In the genomic region with DNA sequence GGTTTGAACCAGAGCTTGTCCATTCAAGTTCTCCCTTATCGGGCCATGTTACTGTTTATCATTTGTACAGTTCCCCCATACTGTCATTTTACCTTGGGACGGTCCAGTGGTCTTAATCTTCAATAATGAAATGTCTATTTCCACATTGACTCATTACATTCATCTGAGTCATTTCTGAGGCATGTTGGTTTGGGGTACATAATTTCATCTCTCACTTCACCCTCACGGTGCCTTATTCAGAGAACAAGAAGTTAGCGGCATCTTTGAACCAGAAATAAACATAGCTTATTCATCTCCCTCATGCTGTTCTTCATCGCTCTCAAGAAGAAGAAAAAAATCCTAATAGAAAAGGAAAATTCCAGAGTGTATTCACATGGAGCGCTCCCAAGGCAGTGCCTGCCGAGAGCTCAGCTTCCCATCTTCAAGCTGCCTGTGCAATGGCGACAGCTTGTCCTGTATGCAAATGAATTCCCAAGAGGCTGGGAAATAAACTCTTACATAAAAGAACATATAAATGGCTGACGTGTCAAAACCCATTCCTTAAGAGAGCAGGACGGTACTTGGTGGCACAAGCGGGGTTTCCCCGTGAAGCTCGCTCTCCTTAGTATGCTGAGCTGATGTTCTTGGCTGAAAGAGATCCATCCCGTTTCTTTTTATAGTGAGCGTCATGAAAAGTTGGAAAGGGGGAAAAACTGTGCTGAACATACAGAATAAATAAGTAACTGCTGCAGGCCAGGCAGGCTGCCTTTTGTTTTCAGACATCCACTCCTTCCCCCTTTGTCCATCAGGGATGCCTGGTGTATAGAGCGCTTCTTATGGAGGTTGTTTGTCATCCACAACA, we compare ENCODE assay signal across 11 mouse cellular contexts.
DNase-seq lines count a peak whose midpoint lies in the region; ATAC-seq and TF ChIP-seq lines count a peak whose summit lies in the region.
"Had no signal": no experiment of that assay in that cellular context is flagged by ENCODE, and none has a peak within 500 bp of the region (broad histone marks: within the 10 kb centered on the region; RNA-seq: fewer than 3 reads in every experiment).

No protein-coding gene starts in this region.

- H3K9me3 ChIP-seq in hindbrain, embryonic 12.5 days (replicated peaks) = no peaks in the 10 kb centered on the region
- H3K9me3 ChIP-seq in midbrain, embryonic 15.5 days = no peaks in the 10 kb centered on the region
- H3K9me3 ChIP-seq in heart, embryonic 12.5 days (replicated peaks) = no peaks in the 10 kb centered on the region
- H3K9me3 ChIP-seq: megakaryocyte, embryonic 14.5 days had no signal

- peak; percentile 53 for ATAC-seq in hindbrain, embryonic 12.5 days (ENCODE audit: low FRiP score)
- no peak for ATAC-seq in midbrain, embryonic 15.5 days (replicated peaks)
- no peak for ATAC-seq in heart, embryonic 12.5 days (ENCODE audit: insufficient number of reproducible peaks, low FRiP score)

- H3K27me3 ChIP-seq in cerebellum, adult 2 months (ENCODE audit: control insufficient read depth, insufficient read depth, low read length) = no peaks in the 10 kb centered on the region
- no peaks in the 10 kb centered on the region for H3K27me3 ChIP-seq in hindbrain, embryonic 12.5 days
- H3K27me3 ChIP-seq in midbrain, embryonic 15.5 days (replicated peaks) = no peaks in the 10 kb centered on the region
- no peaks in the 10 kb centered on the region for H3K27me3 ChIP-seq in heart, embryonic 12.5 days (replicated peaks)
- H3K27me3 ChIP-seq: megakaryocyte, embryonic 14.5 days had no signal

- TF ChIP-seq CTCF in cerebellum, adult 2 months (IDR thresholded peaks at IDR 0.05; ENCODE audit: borderline replicate concordance, insufficient read depth, low read depth, low read length) = no peak
- TF ChIP-seq CTCF in cortical plate, adult 2 months (IDR thresholded peaks at IDR 0.05; ENCODE audit: extremely low read depth, insufficient read depth, low read length) = no peak

- no peak for TF ChIP-seq POLR2A in cerebellum, adult 2 months (IDR thresholded peaks at IDR 0.05; ENCODE audit: borderline replicate concordance, insufficient read depth, low read length)
- TF ChIP-seq POLR2A in cortical plate, adult 2 months (IDR thresholded peaks at IDR 0.05; ENCODE audit: extremely low read depth, insufficient read depth, low read length) = no peak

- no peak overlapping the region for H3K9ac ChIP-seq in hindbrain, embryonic 12.5 days
- H3K9ac ChIP-seq in midbrain, embryonic 15.5 days = no peak overlapping the region
- H3K9ac ChIP-seq in heart, embryonic 12.5 days = no peak overlapping the region

- WGBS in cerebellum, adult 2 months = 42% methylated on average over 16 of the region's 16 CpGs
- 32% methylated on average over 16 of the region's 16 CpGs for WGBS in hindbrain, embryonic 12.5 days
- 20% methylated on average over 16 of the region's 16 CpGs for WGBS in midbrain, embryonic 15.5 days
- WGBS in heart, embryonic 12.5 days = 87% methylated on average over 16 of the region's 16 CpGs

- peak in 1 of 2 experiments; percentile 59 for DNase-seq in cerebellum, adult 2 months
- DNase-seq in cerebellum, postnatal 25 days = no peak
- no peak for DNase-seq in cerebellum, postnatal 4 days (ENCODE audit: low spot score in 2 of 2)
- no peak for DNase-seq in T-cell, adult 2 months (ENCODE audit: low spot score)
- DNase-seq: gastrocnemius, adult 2 months; spleen, adult 18-20 months had no signal

- no peaks in the 10 kb centered on the region for H3K36me3 ChIP-seq in hindbrain, embryonic 12.5 days
- no peaks in the 10 kb centered on the region for H3K36me3 ChIP-seq in midbrain, embryonic 15.5 days (replicated peaks)
- no peaks in the 10 kb centered on the region for H3K36me3 ChIP-seq in heart, embryonic 12.5 days

- H3K4me3 ChIP-seq in cerebellum, adult 2 months (replicated peaks; ENCODE audit: insufficient read depth, low read depth, low read length) = no peak overlapping the region
- H3K4me3 ChIP-seq in cortical plate, adult 2 months (ENCODE audit: insufficient read depth, low read length) = no peak overlapping the region
- H3K4me3 ChIP-seq in hindbrain, embryonic 12.5 days = no peak overlapping the region
- H3K4me3 ChIP-seq in midbrain, embryonic 15.5 days = no peak overlapping the region
- no peak overlapping the region for H3K4me3 ChIP-seq in heart, embryonic 12.5 days
- H3K4me3 ChIP-seq: gastrocnemius, adult 2 months; megakaryocyte, embryonic 14.5 days had no signal

- peak overlapping the region; percentile 39 for H3K27ac ChIP-seq in cerebellum, adult 2 months (ENCODE audit: insufficient read depth, low read length)
- H3K27ac ChIP-seq in cortical plate, adult 2 months (ENCODE audit: insufficient read depth, low read length) = peak overlapping the region; percentile 70
- peak overlapping the region; percentile 86 for H3K27ac ChIP-seq in hindbrain, embryonic 12.5 days
- H3K27ac ChIP-seq in midbrain, embryonic 15.5 days = peak overlapping the region; percentile 63
- H3K27ac ChIP-seq in heart, embryonic 12.5 days (ENCODE audit: poor library complexity, severe bottlenecking) = no peak overlapping the region
- H3K27ac ChIP-seq: gastrocnemius, adult 2 months had no signal

- H3K4me1 ChIP-seq in cerebellum, adult 2 months (ENCODE audit: control insufficient read depth, insufficient read depth, low read length) = peaks cover 58% of the 10 kb centered on the region
- H3K4me1 ChIP-seq in cortical plate, adult 2 months (ENCODE audit: control insufficient read depth, insufficient read depth, low read length) = peaks cover 39% of the 10 kb centered on the region
- H3K4me1 ChIP-seq in hindbrain, embryonic 12.5 days = peaks cover 96% of the 10 kb centered on the region
- peaks cover 96% of the 10 kb centered on the region for H3K4me1 ChIP-seq in midbrain, embryonic 15.5 days
- H3K4me1 ChIP-seq in heart, embryonic 12.5 days (replicated peaks) = peaks cover 30% of the 10 kb centered on the region
- H3K4me1 ChIP-seq: megakaryocyte, embryonic 14.5 days had no signal

- peak overlapping the region; percentile 26 for H3K4me2 ChIP-seq in hindbrain, embryonic 12.5 days (replicated peaks)
- peak overlapping the region; percentile 19 for H3K4me2 ChIP-seq in midbrain, embryonic 15.5 days
- no peak overlapping the region for H3K4me2 ChIP-seq in heart, embryonic 12.5 days
